Mouse (Mus musculus) heart, postnatal 25 days (tissue): Measurements from ENCODE around the gene Pkp3. TPM values are rescaled to one million over a fixed set of nuclear protein-coding genes. Genes with fewer than 3 reads are reported as not detected.

Source experiments
- DNase-seq: peaks from one replicate; pipeline ENCODE4 v3.0.0; 2022; ENCODE audit warnings: low spot score
- intact Hi-C: fragments of 180-260 bp; cut with DNase I; formaldehyde crosslinking; loops from one replicate; pipeline ENCODE4 v1.15.1; 2025
- total RNA-seq, 2 experiments: library from RNA; stranded (reverse); gene quantifications; 2 replicates each; pipeline ENCODE4 v1.2.3; 2021

Gene Pkp3
- total RNA-seq, 2 experiments from 2014 or later: 0.31 TPM; not detected in 1

- no peak for DNase-seq
- intact Hi-C loops: loop anchor here (10.0 kb wide), 1 partner anchor 275 kb away; no protein-coding TSS in a partner anchor
Observed at GRCm38 (mm10) chr7:141090228-141090627, 12.2 kb downstream of the Pkp3 start.

- intact Hi-C loops: loop anchor here (1.0 to 10.0 kb wide), 3 partner anchors 39 to 273 kb away; no protein-coding TSS in a partner anchor
- peak; percentile 70 for DNase-seq
Observed at GRCm38 (mm10) chr7:141092051-141092735, 14.2 kb downstream of the Pkp3 start.

- DNase-seq: no peak
- intact Hi-C loops: loop anchor here (2.0 to 10.0 kb wide), 2 partner anchors 37 to 271 kb away; no protein-coding TSS in a partner anchor
Observed at GRCm38 (mm10) chr7:141093950-141094349, 15.9 kb downstream of the Pkp3 start.

GRCm38 (mm10) chr7:141094487-141095205 lies 16.6 kb downstream of the Pkp3 start:
- intact Hi-C loops: loop anchor here (10.0 kb wide), 1 partner anchor 270 kb away; no protein-coding TSS in a partner anchor

GRCm38 (mm10) chr7:141096021-141096420 lies 18.0 kb downstream of the Pkp3 start:
- intact Hi-C loops: loop anchor here (10.0 kb wide), 1 partner anchor 269 kb away; no protein-coding TSS in a partner anchor
- no peak for DNase-seq

More at GRCm38 (mm10) chr7:141094487-141095205, 16.6 kb downstream of the Pkp3 start:
- DNase-seq: no peak

GRCm38 (mm10) chr7:141096649-141097056 lies 18.6 kb downstream of the Pkp3 start:
- intact Hi-C loops: loop anchor here (10.0 kb wide), 1 partner anchor 268 kb away; no protein-coding TSS in a partner anchor
- DNase-seq: peak; percentile 78

GRCm38 (mm10) chr7:141097177-141097576 lies 19.2 kb downstream of the Pkp3 start:
- DNase-seq: no peak
- intact Hi-C loops: loop anchor here (10.0 kb wide), 1 partner anchor 268 kb away; no protein-coding TSS in a partner anchor

GRCm38 (mm10) chr7:141099911-141100691 lies 22.1 kb downstream of the Pkp3 start, which contains the start of gene Sigirr:
Gene Sigirr, minus strand, starts transcription at chr7:141100572.
- intact Hi-C loops: loop anchor here (10.0 kb wide), 1 partner anchor 265 kb away; no protein-coding TSS in a partner anchor
- DNase-seq: no peak

GRCm38 (mm10) chr7:141103161-141103560 lies 25.1 kb downstream of the Pkp3 start:
- intact Hi-C loops: no loop called here
- no peak for DNase-seq

GRCm38 (mm10) chr7:141115874-141116273 lies 37.9 kb downstream of the Pkp3 start:
- intact Hi-C loops: no loop called here

GRCm38 (mm10) chr7:141117636-141118035 lies 39.6 kb downstream of the Pkp3 start, which contains the start of gene Ano9:
Gene Ano9, minus strand, starts transcription at chr7:141117806.
- DNase-seq: no peak
- intact Hi-C loops: no loop called here

More at GRCm38 (mm10) chr7:141115874-141116273, 37.9 kb downstream of the Pkp3 start:
- DNase-seq: no peak

- intact Hi-C loops: no loop called here
- DNase-seq: no peak
Observed at GRCm38 (mm10) chr7:141119487-141119886, 41.5 kb downstream of the Pkp3 start.

- intact Hi-C loops: no loop called here
- no peak for DNase-seq
Observed at GRCm38 (mm10) chr7:141120605-141121004, 42.6 kb downstream of the Pkp3 start.

GRCm38 (mm10) chr7:141121051-141121531 lies 43.1 kb downstream of the Pkp3 start:
- intact Hi-C loops: no loop called here
- DNase-seq: no peak

- peak; percentile 38 for DNase-seq
Observed at GRCm38 (mm10) chr7:141122245-141122644, 44.2 kb downstream of the Pkp3 start, which contains the start of gene Ptdss2. Gene Ptdss2, plus strand, starts transcription at chr7:141122382.

GRCm38 (mm10) chr7:141122689-141123516 lies 44.9 kb downstream of the Pkp3 start:
- DNase-seq: peak; percentile 92
- intact Hi-C loops: loop anchor here (2.0 kb wide), 1 partner anchor 44 kb away; no protein-coding TSS in a partner anchor

More at GRCm38 (mm10) chr7:141122245-141122644, 44.2 kb downstream of the Pkp3 start, which contains the start of gene Ptdss2:
- intact Hi-C loops: loop anchor here (2.0 kb wide), 1 partner anchor 45 kb away; no protein-coding TSS in a partner anchor

GRCm38 (mm10) chr7:141123517-141123856 lies 45.5 kb downstream of the Pkp3 start:
- intact Hi-C loops: loop anchor here (2.0 kb wide), 1 partner anchor 43 kb away; no protein-coding TSS in a partner anchor
- no peak for DNase-seq
